Mouse (Mus musculus) ES-E14 (cell line): ENCODE measurements at regions not wholly inside any gene's neighbourhood (a gene's known extent, or its start where the extent isn't known, plus 50 kb on each side); places are given as distances from the start of the nearest gene placed in this dataset.

Experiments used
- DNase-seq: peaks from one replicate; pipeline ENCODE4 v3.0.0-alpha.2; 2013; ENCODE audit warnings: low read depth, low spot score
- H3K27ac ChIP-seq: 2 replicates; pipeline ENCODE4 v1.5.1; 2012; ENCODE audit warnings: low read depth, mild to moderate bottlenecking, low read length, moderate library complexity, mixed read lengths; ENCODE audit not compliant: poor library complexity, insufficient read depth, severe bottlenecking
- H3K36me3 ChIP-seq: 2 replicates; pipeline ENCODE4 v1.6.1; 2012; ENCODE audit warnings: mild to moderate bottlenecking, low read length, moderate library complexity, mixed read lengths; ENCODE audit not compliant: control insufficient read depth, poor library complexity, insufficient read depth, severe bottlenecking
- H3K4me1 ChIP-seq, 2 experiments: fragments of 150-350 bp in 1 of 2; sonication (generic) in 1 of 2; 2 replicates each; pipeline ENCODE4 v1.6.1; 2012; ENCODE audit warnings: low read length in 2 of 2, mild to moderate bottlenecking in 1 of 2, mixed read lengths in 1 of 2; ENCODE audit not compliant: control insufficient read depth in 2 of 2, insufficient read depth in 2 of 2, poor library complexity in 1 of 2
- H3K4me3 ChIP-seq, 2 experiments: fragments of 150-350 bp in 1 of 2; sonication (generic) in 1 of 2; 2 replicates each; pipeline ENCODE4 v1.5.1; 2012; ENCODE audit warnings: low read length in 2 of 2, low read depth in 1 of 2, mild to moderate bottlenecking in 1 of 2, mixed read lengths in 1 of 2; ENCODE audit not compliant: insufficient read depth in 1 of 2, poor library complexity in 1 of 2, severe bottlenecking in 1 of 2
- H3K9ac ChIP-seq: 2 replicates; pipeline ENCODE4 v1.6.1; 2012; ENCODE audit warnings: low read depth, mild to moderate bottlenecking, low read length, mixed read lengths; ENCODE audit not compliant: poor library complexity, insufficient read depth, severe bottlenecking
- H3K9me3 ChIP-seq: fragments of 150-350 bp; sonication (generic); 2 replicates; pipeline ENCODE4 v1.6.1; 2012; ENCODE audit warnings: low read depth, mild to moderate bottlenecking, low read length; ENCODE audit not compliant: control insufficient read depth, insufficient read depth
- CHD2 ChIP-seq: IDR thresholded peaks from 2 replicates; pipeline ENCODE4 v1.6.1; 2014; ENCODE audit warnings: mild to moderate bottlenecking, low read depth, low read length, inconsistent platforms
- HCFC1 ChIP-seq: IDR thresholded peaks from 2 replicates; pipeline ENCODE4 v1.6.1; 2012; ENCODE audit warnings: low read length, inconsistent platforms, borderline replicate concordance; ENCODE audit not compliant: insufficient read depth
- MAFK ChIP-seq: IDR thresholded peaks from 2 replicates; pipeline ENCODE4 v1.6.1; 2014; ENCODE audit warnings: mild to moderate bottlenecking, low read depth, low read length, inconsistent platforms; ENCODE audit not compliant: insufficient read depth
- ZC3H11A ChIP-seq: IDR thresholded peaks from 2 replicates; pipeline ENCODE4 v1.6.1; 2012; ENCODE audit warnings: low read depth, mild to moderate bottlenecking, inconsistent platforms, low read length, borderline replicate concordance
- ZNF384 ChIP-seq: IDR thresholded peaks from 2 replicates; pipeline ENCODE4 v1.6.1; 2012; ENCODE audit warnings: low read depth, low read length, inconsistent platforms
- in situ Hi-C, 2 experiments: fragments of 600-800 bp; cut with MboI; formaldehyde crosslinking; loops; one replicate each; pipeline ENCODE4 v1.15.1; 2025; ENCODE audit warnings: low sequenced_read_pairs in 2 of 2, inconsistent platforms in 1 of 2; ENCODE audit not compliant: unreplicated experiment in 2 of 2

DNA sequence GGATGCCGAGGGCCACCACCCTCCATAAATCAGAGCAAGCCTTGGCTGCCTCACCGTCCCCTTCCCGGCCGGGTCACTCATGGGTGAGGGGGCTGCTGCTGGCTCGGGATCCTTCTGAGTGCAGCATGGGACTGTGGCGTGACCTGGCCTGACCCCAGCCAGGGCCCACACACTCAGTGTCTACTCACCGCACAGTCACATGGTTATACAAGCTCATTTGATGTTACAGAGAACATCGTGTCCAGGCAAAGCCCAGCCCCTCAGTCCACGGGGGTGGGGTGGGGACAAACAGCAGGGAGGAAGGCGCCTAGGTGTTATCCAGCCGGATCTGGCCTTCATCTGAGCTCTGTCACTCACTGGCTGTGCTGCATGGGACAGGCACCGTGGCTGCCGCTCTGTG is 195.9 kb upstream of the Dio3 start:
- in situ Hi-C loops, result no loop called here
- no peak for TF ChIP-seq HCFC1
- H3K27ac ChIP-seq, result no peak overlapping the region
- no peaks in the 10 kb centered on the region for H3K9me3 ChIP-seq
- H3K4me1 ChIP-seq, result no peaks in the 10 kb centered on the region
- no peak for DNase-seq
- no peak overlapping the region for H3K4me3 ChIP-seq
- no peaks in the 10 kb centered on the region for H3K36me3 ChIP-seq
- no peak overlapping the region for H3K9ac ChIP-seq

DNA sequence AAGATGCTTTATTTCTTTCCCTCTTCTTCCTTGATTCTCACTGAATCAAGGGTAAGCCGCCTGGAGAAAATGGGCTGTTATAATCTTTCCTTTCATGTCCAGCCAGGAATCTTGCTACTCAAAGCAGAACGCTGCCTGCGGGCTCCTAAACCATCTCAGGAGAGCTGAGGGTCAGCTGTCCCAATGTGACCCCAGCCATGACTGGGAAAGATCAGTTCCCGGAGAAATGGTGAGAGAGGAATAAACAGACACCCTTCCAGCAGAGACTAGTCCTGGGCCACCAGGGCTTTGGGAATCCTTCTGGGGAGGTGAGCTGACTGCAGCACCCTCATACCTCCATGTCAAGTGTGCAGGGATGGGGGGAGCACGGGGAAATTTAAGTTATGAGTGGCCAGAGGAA is 195.4 kb upstream of the Dio3 start:
- H3K9me3 ChIP-seq, result no peaks in the 10 kb centered on the region
- DNase-seq, result no peak
- H3K4me1 ChIP-seq, result no peaks in the 10 kb centered on the region
- no peak for TF ChIP-seq HCFC1
- TF ChIP-seq CHD2, result no peak
- no peak for TF ChIP-seq MAFK
- no peak for TF ChIP-seq ZNF384
- no peak for TF ChIP-seq ZC3H11A
- H3K9ac ChIP-seq, result no peak overlapping the region
- no peaks in the 10 kb centered on the region for H3K36me3 ChIP-seq
- no peak overlapping the region for H3K27ac ChIP-seq
- in situ Hi-C loops, result no loop called here
- H3K4me3 ChIP-seq, result no peak overlapping the region

DNA sequence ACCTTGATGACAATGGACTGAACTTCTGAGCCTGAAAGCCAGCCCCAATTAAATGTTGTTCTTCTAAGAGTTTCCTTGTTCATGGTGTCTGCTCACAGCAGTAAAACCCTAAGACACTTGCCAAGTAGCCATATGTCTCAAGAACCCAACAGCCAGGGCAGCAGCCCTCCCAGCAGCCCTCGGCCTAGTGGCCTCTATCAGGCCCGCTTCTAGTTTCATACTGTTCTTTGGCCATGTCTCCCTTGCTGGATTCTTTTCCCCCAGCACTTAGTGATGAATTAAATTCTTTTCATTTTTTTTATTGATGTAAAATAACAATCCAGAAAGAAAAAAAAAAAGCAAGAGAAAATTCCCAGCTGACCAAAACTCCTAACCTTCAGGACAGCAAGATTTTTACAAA is 191.9 kb upstream of the Dio3 start:
- H3K4me3 ChIP-seq, result no peak overlapping the region
- no peak for DNase-seq
- H3K27ac ChIP-seq, result no peak overlapping the region
- no peaks in the 10 kb centered on the region for H3K4me1 ChIP-seq
- no peaks in the 10 kb centered on the region for H3K9me3 ChIP-seq
- H3K36me3 ChIP-seq, result no peaks in the 10 kb centered on the region
- in situ Hi-C loops, result no loop called here
- no peak overlapping the region for H3K9ac ChIP-seq
- TF ChIP-seq ZC3H11A (no peak), CHD2 (no peak), MAFK (no peak), HCFC1 (no peak), ZNF384 (no peak)

DNA sequence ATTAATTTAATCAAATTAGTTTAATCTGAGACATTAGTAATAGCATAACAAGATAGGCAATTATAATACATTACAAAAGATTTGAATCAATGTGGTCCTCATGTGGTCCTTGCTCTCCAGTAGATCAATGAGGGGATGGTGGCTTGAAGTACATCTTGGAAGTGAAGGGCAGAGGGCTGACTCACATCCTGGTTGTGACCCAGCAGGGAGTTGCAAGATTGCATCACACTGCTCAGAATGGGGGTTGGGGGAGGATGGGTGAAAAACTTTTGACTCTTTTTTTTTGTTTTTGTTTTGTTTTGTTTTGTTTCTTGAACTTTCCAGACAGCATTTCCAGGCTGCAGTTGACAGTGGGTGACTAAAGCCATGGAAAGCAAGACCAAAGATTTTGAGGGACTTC is 191.1 kb upstream of the Dio3 start:
- DNase-seq, result no peak
- H3K36me3 ChIP-seq, result no peaks in the 10 kb centered on the region
- no peak overlapping the region for H3K27ac ChIP-seq
- H3K9ac ChIP-seq, result no peak overlapping the region
- in situ Hi-C loops, result no loop called here
- TF ChIP-seq HCFC1, result no peak
- TF ChIP-seq CHD2, result no peak
- no peak overlapping the region for H3K4me3 ChIP-seq
- no peaks in the 10 kb centered on the region for H3K9me3 ChIP-seq
- no peaks in the 10 kb centered on the region for H3K4me1 ChIP-seq

DNA sequence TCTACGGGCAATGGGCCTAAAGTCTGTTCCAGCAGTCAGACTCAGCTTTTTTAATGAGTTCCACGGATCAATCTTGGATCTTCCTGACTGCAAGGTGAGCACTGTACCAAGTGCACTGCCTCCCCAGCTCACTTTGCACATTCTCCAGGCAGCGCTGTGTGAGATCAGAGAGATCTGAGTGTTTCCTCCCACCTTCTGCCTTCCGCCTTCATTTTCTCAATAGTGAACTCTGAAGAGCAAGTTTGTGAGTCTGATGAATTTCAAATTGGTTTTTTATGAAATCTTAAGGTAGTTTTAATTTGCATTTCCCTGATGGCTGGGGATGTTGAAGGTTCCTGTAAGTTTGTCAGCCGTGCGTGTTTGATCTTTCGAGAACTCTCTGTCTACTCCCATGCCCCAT is 176.7 kb upstream of the Dio3 start:
- in situ Hi-C loops, result no loop called here
- no peak overlapping the region for H3K9ac ChIP-seq
- no peak overlapping the region for H3K4me3 ChIP-seq
- TF ChIP-seq ZNF384, result no peak
- TF ChIP-seq MAFK, result no peak
- TF ChIP-seq ZC3H11A, result no peak
- TF ChIP-seq CHD2, result no peak
- no peak for TF ChIP-seq HCFC1
- no peaks in the 10 kb centered on the region for H3K9me3 ChIP-seq
- H3K4me1 ChIP-seq, result no peaks in the 10 kb centered on the region
- no peaks in the 10 kb centered on the region for H3K36me3 ChIP-seq
- H3K27ac ChIP-seq, result no peak overlapping the region
- no peak for DNase-seq
